Mouse (Mus musculus): ENCODE measurements around the gene Gm17545.
"Not testable (repeated sequence)": the region's sequence is repeated elsewhere in the genome, so short reads cannot be mapped to it uniquely, and the experiment has no call there.

DNA sequence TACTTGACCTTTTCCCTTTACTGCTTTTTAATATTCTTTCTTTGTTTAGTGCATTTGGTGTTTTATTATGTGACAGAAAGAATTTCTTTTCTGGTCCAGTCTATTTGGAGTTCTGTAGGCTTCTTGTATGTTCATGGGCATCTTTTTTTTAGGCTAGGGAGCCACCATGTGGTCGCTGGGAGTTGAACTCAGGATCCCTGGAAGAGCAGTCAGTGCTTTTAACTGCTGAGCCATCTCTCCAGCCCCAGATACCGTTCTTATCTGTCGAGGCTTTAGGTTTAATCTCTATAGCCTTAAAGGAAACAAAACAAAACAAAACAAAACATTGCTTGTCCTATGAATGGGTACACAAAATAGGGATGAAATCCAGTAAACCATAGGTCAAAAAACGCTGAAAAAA is 45.7 kb upstream of the Gm17545 start:
- peak; percentile 38; the same call in 1 of the 2 replicates for TF ChIP-seq CTCF (conservative IDR thresholded peaks at IDR 0.05; ENCODE audit: insufficient read depth, insufficient read length, low read depth, low read length)
- TF ChIP-seq POLR2A (IDR thresholded peaks at IDR 0.05; ENCODE audit: low read depth, low read length) = not testable (repeated sequence)
